Mouse (Mus musculus): ENCODE measurements around the gene Folr1. TPM values are rescaled to one million over a fixed set of nuclear protein-coding genes. Genes with fewer than 3 reads are reported as not detected.

The Folr1 gene
- polyA plus RNA-seq, 1 experiment, result 28.5 TPM

- H3K27ac ChIP-seq (ENCODE audit: control insufficient read depth, insufficient read depth, low read depth, low read length), result peak within 1 kb of the TSS; percentile 98
- H3K27me3 ChIP-seq (ENCODE audit: control insufficient read depth, insufficient read depth, low read length), result no peaks in the 10 kb centered on the region
- H3K4me1 ChIP-seq (ENCODE audit: control insufficient read depth, insufficient read depth, low read length), result no peaks in the 10 kb centered on the region
- peak within 1 kb of the TSS; percentile 100 for H3K4me3 ChIP-seq (ENCODE audit: control insufficient read depth, low read depth, low read length)
- H3K36me3 ChIP-seq (ENCODE audit: control insufficient read depth, insufficient read depth, low read length), result no peaks in the 10 kb centered on the region; the same call in 1 of the 2 replicates
- TF ChIP-seq CTCF (IDR thresholded peaks at IDR 0.05; ENCODE audit: control insufficient read depth, insufficient read depth, insufficient replicate concordance, low read depth, low read length), result no peak
- peak; percentile 85 for TF ChIP-seq POLR2A (IDR thresholded peaks at IDR 0.05; ENCODE audit: control insufficient read depth, low read depth, low read length)
Observed at GRCm38 (mm10) chr7:101905561-101906286, 35.1 kb upstream of the Folr1 start, which contains the start of gene Lamtor1. Lamtor1 (plus strand) TSS chr7:101905904.

DNA sequence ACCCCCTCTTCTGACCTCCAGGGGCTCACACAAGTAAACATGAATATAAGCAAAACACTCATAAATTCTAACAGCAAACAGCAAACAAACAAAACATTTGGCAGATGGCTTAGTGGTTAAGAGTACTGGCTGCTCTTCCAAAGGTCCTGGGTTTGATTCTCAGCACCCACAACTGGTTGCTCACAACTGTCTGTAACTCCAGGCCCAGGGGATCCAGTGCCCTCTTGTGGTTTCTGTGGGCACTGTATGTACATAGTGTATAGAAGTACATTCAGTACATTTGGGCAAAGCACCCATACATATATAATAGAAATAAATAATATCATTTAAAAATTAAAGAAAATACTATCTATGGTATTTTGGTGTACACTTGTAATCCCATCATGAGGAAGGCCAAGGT is 32.3 kb upstream of the Folr1 start:
- H3K27ac ChIP-seq (ENCODE audit: control insufficient read depth, insufficient read depth, low read depth, low read length), result no peak overlapping the region
- no peak overlapping the region for H3K4me3 ChIP-seq (ENCODE audit: control insufficient read depth, low read depth, low read length)
- no peaks in the 10 kb centered on the region for H3K27me3 ChIP-seq (ENCODE audit: control insufficient read depth, insufficient read depth, low read length)
- H3K4me1 ChIP-seq (ENCODE audit: control insufficient read depth, insufficient read depth, low read length), result no peaks in the 10 kb centered on the region
- no peaks in the 10 kb centered on the region; the same call in 1 of the 2 replicates for H3K36me3 ChIP-seq (ENCODE audit: control insufficient read depth, insufficient read depth, low read length)
- TF ChIP-seq CTCF (IDR thresholded peaks at IDR 0.05; ENCODE audit: control insufficient read depth, insufficient read depth, insufficient replicate concordance, low read depth, low read length) (no peak), POLR2A (IDR thresholded peaks at IDR 0.05; ENCODE audit: control insufficient read depth, low read depth, low read length) (no peak)

GRCm38 (mm10) chr7:101901969-101902368 is 31.4 kb upstream of the Folr1 start:
- H3K4me1 ChIP-seq (ENCODE audit: control insufficient read depth, insufficient read depth, low read length), result peaks cover 2% of the 10 kb centered on the region; the same call in 1 of the 2 replicates
- no peak overlapping the region for H3K27ac ChIP-seq (ENCODE audit: control insufficient read depth, insufficient read depth, low read depth, low read length)
- no peak for TF ChIP-seq CTCF (IDR thresholded peaks at IDR 0.05; ENCODE audit: control insufficient read depth, insufficient read depth, insufficient replicate concordance, low read depth, low read length)
- no peak for TF ChIP-seq POLR2A (IDR thresholded peaks at IDR 0.05; ENCODE audit: control insufficient read depth, low read depth, low read length)
- H3K36me3 ChIP-seq (ENCODE audit: control insufficient read depth, insufficient read depth, low read length), result no peaks in the 10 kb centered on the region; the same call in 1 of the 2 replicates
- H3K4me3 ChIP-seq (ENCODE audit: control insufficient read depth, low read depth, low read length), result no peak overlapping the region
- H3K27me3 ChIP-seq (ENCODE audit: control insufficient read depth, insufficient read depth, low read length), result no peaks in the 10 kb centered on the region

- Histone ChIP-seq H3K27ac (ENCODE audit: control insufficient read depth, insufficient read depth, low read depth, low read length) (no peak overlapping the region), H3K4me3 (ENCODE audit: control insufficient read depth, low read depth, low read length) (no peak overlapping the region), H3K27me3 (ENCODE audit: control insufficient read depth, insufficient read depth, low read length) (no peaks in the 10 kb centered on the region), H3K4me1 (ENCODE audit: control insufficient read depth, insufficient read depth, low read length) (peaks cover 2% of the 10 kb centered on the region; the same call in 1 of the 2 replicates), H3K36me3 (ENCODE audit: control insufficient read depth, insufficient read depth, low read length) (no peaks in the 10 kb centered on the region; the same call in 1 of the 2 replicates)
- TF ChIP-seq POLR2A (IDR thresholded peaks at IDR 0.05; ENCODE audit: control insufficient read depth, low read depth, low read length) (no peak), CTCF (IDR thresholded peaks at IDR 0.05; ENCODE audit: control insufficient read depth, insufficient read depth, insufficient replicate concordance, low read depth, low read length) (no peak)
Observed at GRCm38 (mm10) chr7:101900331-101901097, 29.9 kb upstream of the Folr1 start.

- TF ChIP-seq POLR2A (IDR thresholded peaks at IDR 0.05; ENCODE audit: control insufficient read depth, low read depth, low read length), result peak; percentile 76
- TF ChIP-seq CTCF (IDR thresholded peaks at IDR 0.05; ENCODE audit: control insufficient read depth, insufficient read depth, insufficient replicate concordance, low read depth, low read length), result no peak
- H3K27ac ChIP-seq (ENCODE audit: control insufficient read depth, insufficient read depth, low read depth, low read length), result peak overlapping the region; percentile 95
- no peaks in the 10 kb centered on the region for H3K27me3 ChIP-seq (ENCODE audit: control insufficient read depth, insufficient read depth, low read length)
- peak overlapping the region; percentile 86 for H3K4me3 ChIP-seq (ENCODE audit: control insufficient read depth, low read depth, low read length)
- peaks cover 2% of the 10 kb centered on the region; the same call in 1 of the 2 replicates for H3K4me1 ChIP-seq (ENCODE audit: control insufficient read depth, insufficient read depth, low read length)
- no peaks in the 10 kb centered on the region; the same call in 1 of the 2 replicates for H3K36me3 ChIP-seq (ENCODE audit: control insufficient read depth, insufficient read depth, low read length)
Observed at GRCm38 (mm10) chr7:101896104-101897066, 25.8 kb upstream of the Folr1 start.

DNA sequence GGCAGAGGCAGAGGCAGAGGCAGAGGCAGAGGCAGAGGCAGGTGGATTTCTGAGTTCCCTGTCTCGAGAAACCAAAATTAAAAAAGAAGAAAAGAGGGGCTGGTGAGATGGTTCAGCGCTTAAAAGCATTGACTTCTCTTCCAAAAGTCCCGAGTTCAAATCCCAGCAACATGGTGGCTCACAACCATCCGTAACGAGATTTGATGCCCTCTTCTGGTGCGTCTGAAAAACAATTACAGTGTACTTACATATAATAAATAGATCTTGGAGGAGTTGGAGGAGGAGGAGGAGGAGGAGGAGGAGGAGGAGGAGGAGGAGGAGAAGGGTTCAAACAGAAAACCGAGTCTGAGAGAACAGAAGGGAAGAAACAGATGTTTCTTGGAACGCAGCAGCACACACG is 25.1 kb upstream of the Folr1 start:
- Histone ChIP-seq H3K36me3 (ENCODE audit: control insufficient read depth, insufficient read depth, low read length) (no peaks in the 10 kb centered on the region; the same call in 1 of the 2 replicates), H3K27ac (ENCODE audit: control insufficient read depth, insufficient read depth, low read depth, low read length) (peak overlapping the region; percentile 95), H3K27me3 (ENCODE audit: control insufficient read depth, insufficient read depth, low read length) (no peaks in the 10 kb centered on the region), H3K4me3 (ENCODE audit: control insufficient read depth, low read depth, low read length) (peak overlapping the region; percentile 86), H3K4me1 (ENCODE audit: control insufficient read depth, insufficient read depth, low read length) (peaks cover 2% of the 10 kb centered on the region; the same call in 1 of the 2 replicates)
- TF ChIP-seq POLR2A (IDR thresholded peaks at IDR 0.05; ENCODE audit: control insufficient read depth, low read depth, low read length), result no peak
- no peak for TF ChIP-seq CTCF (IDR thresholded peaks at IDR 0.05; ENCODE audit: control insufficient read depth, insufficient read depth, insufficient replicate concordance, low read depth, low read length)

Data from testis, adult 2 months (tissue).